Mouse (Mus musculus): Measurements from ENCODE around the gene Chic1.

The Chic1 gene

GRCm38 (mm10) chrX:103356287-103356686, at the start of gene Chic1:
Gene Chic1, plus strand, starts transcription at chrX:103356476.
- WGBS = 1% methylated on average over 34 of the region's 34 CpGs

GRCm38 (mm10) chrX:103308262-103308661, 48.0 kb upstream of the Chic1 start:
- 92% methylated on average over 1 of the region's 1 CpGs for WGBS

GRCm38 (mm10) chrX:103311723-103312122, 44.6 kb upstream of the Chic1 start:
- WGBS = 83% methylated on average over 3 of the region's 3 CpGs

- 89% methylated on average over 6 of the region's 6 CpGs for WGBS
Observed at GRCm38 (mm10) chrX:103314146-103314545, 42.1 kb upstream of the Chic1 start.

GRCm38 (mm10) chrX:103321146-103321545, 35.1 kb upstream of the Chic1 start, which contains the start of gene Cdx4:
Gene Cdx4, plus strand, starts transcription at chrX:103321398.
- 51% methylated on average over 13 of the region's 13 CpGs for WGBS

- WGBS = 83% methylated on average over 3 of the region's 3 CpGs
Observed at GRCm38 (mm10) chrX:103325900-103326299, 30.4 kb upstream of the Chic1 start.

GRCm38 (mm10) chrX:103329386-103329785, 26.9 kb upstream of the Chic1 start:
- WGBS = 63% methylated on average over 8 of the region's 8 CpGs

GRCm38 (mm10) chrX:103331125-103331858, 25.0 kb upstream of the Chic1 start:
- 62% methylated on average over 5 of the region's 5 CpGs for WGBS

- WGBS = 49% methylated on average over 3 of the region's 3 CpGs
Observed at GRCm38 (mm10) chrX:103341369-103342113, 14.7 kb upstream of the Chic1 start.

GRCm38 (mm10) chrX:103355784-103356183, 492 bp upstream of the Chic1 start:
- 18% methylated on average over 5 of the region's 5 CpGs for WGBS

GRCm38 (mm10) chrX:103356761-103357236, 523 bp downstream of the Chic1 start:
- WGBS = 1% methylated on average over 24 of the region's 24 CpGs

- 38% methylated on average over 5 of the region's 5 CpGs for WGBS
Observed at GRCm38 (mm10) chrX:103366201-103366600, 9.9 kb downstream of the Chic1 start.

- WGBS = 65% methylated on average over 3 of the region's 3 CpGs
Observed at GRCm38 (mm10) chrX:103368650-103369049, 12.4 kb downstream of the Chic1 start.

GRCm38 (mm10) chrX:103371221-103371620, 14.9 kb downstream of the Chic1 start:
- 75% methylated on average over 2 of the region's 2 CpGs for WGBS

- 14% methylated on average over 2 of the region's 2 CpGs for WGBS
Observed at GRCm38 (mm10) chrX:103371627-103372026, 15.4 kb downstream of the Chic1 start.

- WGBS = 48% methylated on average over 5 of the region's 5 CpGs
Observed at GRCm38 (mm10) chrX:103374250-103374649, 18.0 kb downstream of the Chic1 start.

- 88% methylated on average over 3 of the region's 3 CpGs for WGBS
Observed at GRCm38 (mm10) chrX:103384528-103384927, 28.3 kb downstream of the Chic1 start.

- WGBS = 50% methylated on average over 3 of the region's 3 CpGs
Observed at GRCm38 (mm10) chrX:103388131-103388530, 31.9 kb downstream of the Chic1 start.

- 95% methylated on average over 1 of the region's 1 CpGs for whole genome bisulfite sequencing
Observed at GRCm38 (mm10) chrX:103393841-103394240, 37.6 kb downstream of the Chic1 start.

GRCm38 (mm10) chrX:103405021-103405420, 48.7 kb downstream of the Chic1 start:
- 27% methylated on average over 13 of the region's 13 CpGs for WGBS

GRCm38 (mm10) chrX:103414167-103414566, 57.9 kb downstream of the Chic1 start, which contains the start of gene Tsx:
Gene Tsx, plus strand, starts transcription at chrX:103414467.
- WGBS = 85% methylated on average over 5 of the region's 5 CpGs

GRCm38 (mm10) chrX:103421710-103422109, 65.4 kb downstream of the Chic1 start, which contains the start of gene Gm26992:
Gene Gm26992, plus strand, starts transcription at chrX:103422010.
- WGBS = 97% methylated on average over 2 of the region's 2 CpGs

GRCm38 (mm10) chrX:103427677-103428076, 71.4 kb downstream of the Chic1 start:
- 58% methylated on average over 7 of the region's 7 CpGs for WGBS

All from cerebral cortex, adult 2 months (tissue).